Mouse (Mus musculus) hindbrain, embryonic 10.5 days (tissue): Measurements from ENCODE around the gene Sec61a1. TPM values are rescaled to one million over a fixed set of nuclear protein-coding genes. Genes with fewer than 3 reads are reported as not detected.

Experiments
- DNase-seq: peaks from one replicate; pipeline ENCODE4 v3.0.0-alpha.2; 2017; ENCODE audit warnings: low spot score
- H3K27ac ChIP-seq: fragments of 300-500 bp; sonication (generic); 2 replicates; pipeline ENCODE4 v1.5.1; 2016; ENCODE audit warnings: mild to moderate bottlenecking, moderate library complexity
- H3K27me3 ChIP-seq: fragments of 300-500 bp; sonication (generic); 2 replicates; pipeline ENCODE4 v1.6.1; 2016; ENCODE audit warnings: mild to moderate bottlenecking; ENCODE audit not compliant: poor library complexity, insufficient read depth, severe bottlenecking
- H3K36me3 ChIP-seq: fragments of 300-500 bp; sonication (generic); 2 replicates; pipeline ENCODE4 v1.6.1; 2016; ENCODE audit warnings: mild to moderate bottlenecking, moderate library complexity
- H3K4me1 ChIP-seq: fragments of 300-500 bp; sonication (generic); replicated peaks from 2 replicates; pipeline ENCODE4 v1.6.1; 2016; ENCODE audit warnings: mild to moderate bottlenecking
- H3K4me3 ChIP-seq: fragments of 300-500 bp; sonication (generic); 2 replicates; pipeline ENCODE4 v1.5.1; 2016; ENCODE audit warnings: mild to moderate bottlenecking, moderate library complexity
- H3K9me3 ChIP-seq: fragments of 300-500 bp; sonication (generic); 2 replicates; pipeline ENCODE4 v1.6.1; 2016; ENCODE audit warnings: mild to moderate bottlenecking, moderate library complexity
- WGBS: fragments of 180-500 bp; shearing (Covaris S2); methylation state at CpG from one replicate; pipeline ENCODE4 v1.1.7; 2016; 5-methylcytosine and 5-hydroxymethylcytosine counted together
- polyA plus RNA-seq: library from polyadenylated mRNA; unstranded; fragments of >200 nt; fragmentation: Nextera tagmentation; extraction: Ambion mirVana; gene quantifications from 2 replicates; pipeline ENCODE4 v1.2.1, GENCODE M21; 2016

Gene Sec61a1
- polyA plus RNA-seq, 1 experiment from 2014 or later = 206 TPM

- Histone ChIP-seq H3K4me3 (no peak overlapping the region), H3K9me3 (no peaks in the 10 kb centered on the region), H3K4me1 (no peaks in the 10 kb centered on the region), H3K36me3 (peaks cover 99% of the 10 kb centered on the region), H3K27ac (no peak overlapping the region), H3K27me3 (no peaks in the 10 kb centered on the region)
- no peak for DNase-seq
- 74% methylated on average over 6 of the region's 6 CpGs for WGBS
Observed at GRCm38 (mm10) chr6:88480421-88480820, 38.3 kb downstream of the Sec61a1 start.

DNA sequence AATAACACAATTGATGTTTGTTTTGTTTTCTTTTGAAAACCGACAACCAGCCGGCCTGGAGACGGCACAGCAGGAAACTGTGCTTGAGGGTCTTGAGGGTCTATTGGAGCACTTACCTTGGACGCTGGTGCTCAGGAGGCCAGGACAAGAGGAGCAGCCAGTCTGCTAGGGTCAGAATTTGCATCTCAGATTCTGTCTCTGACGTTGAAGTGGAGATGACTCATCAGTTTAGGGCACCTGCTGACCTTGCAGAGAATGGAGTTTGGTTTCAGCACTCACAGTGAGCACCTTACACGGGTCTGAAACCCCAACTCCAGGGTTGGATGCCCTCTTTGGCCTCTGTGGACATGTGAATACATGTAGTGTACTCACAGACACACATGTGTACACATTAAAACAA is 48.8 kb downstream of the Sec61a1 start:
- Histone ChIP-seq H3K4me3 (no peak overlapping the region), H3K27ac (no peak overlapping the region), H3K4me1 (peaks cover 15% of the 10 kb centered on the region), H3K27me3 (no peaks in the 10 kb centered on the region), H3K36me3 (peaks cover 79% of the 10 kb centered on the region), H3K9me3 (no peaks in the 10 kb centered on the region)
- DNase-seq = no peak
- WGBS = 70% methylated on average over 6 of the region's 6 CpGs

DNA sequence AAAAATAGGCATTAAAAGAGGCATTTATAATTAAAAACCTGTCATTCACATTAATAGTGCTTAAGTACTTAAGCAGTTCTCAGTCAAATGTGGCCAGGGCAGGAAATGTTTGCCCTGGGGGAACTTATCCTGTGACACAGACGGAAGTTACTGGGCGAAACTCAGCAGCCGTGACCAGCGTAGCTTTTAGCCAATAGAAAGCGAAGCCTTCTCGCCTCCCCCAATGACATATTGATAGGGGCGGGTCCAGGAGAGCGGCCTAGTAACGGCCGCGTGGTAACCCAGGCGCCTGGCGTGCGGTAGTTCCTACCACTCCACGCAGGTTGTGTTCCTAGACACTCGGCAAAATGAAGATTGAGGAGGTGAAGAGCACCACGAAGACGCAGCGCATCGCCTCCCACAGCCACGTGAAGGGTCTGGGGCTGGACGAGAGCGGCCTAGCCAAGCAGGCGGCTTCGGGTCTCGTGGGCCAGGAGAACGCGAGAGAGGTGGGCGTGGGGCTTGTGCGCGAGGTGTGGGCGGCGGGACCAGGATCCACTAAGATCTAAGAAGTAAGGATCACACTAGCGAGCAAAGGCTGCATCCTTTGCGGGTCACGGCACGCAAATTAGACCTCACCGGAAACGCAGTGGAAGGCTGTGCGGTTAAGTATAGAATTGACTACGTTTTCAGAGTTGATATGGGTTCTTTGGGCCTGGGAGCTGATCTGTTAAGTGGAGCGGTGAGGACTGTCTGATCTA is 53.4 kb downstream of the Sec61a1 start, which contains the start of gene Ruvbl1:
Ruvbl1 (plus strand) TSS at position 229 of the 740 bp plus-strand sequence.
- under 1% methylated on average over 42 of the region's 42 CpGs for WGBS
- peak; percentile 92 for DNase-seq
- H3K27ac ChIP-seq = peak within 1 kb of the TSS; percentile 83
- no peaks in the 10 kb centered on the region for H3K27me3 ChIP-seq
- peak within 1 kb of the TSS; percentile 79 for H3K4me3 ChIP-seq
- peaks cover 15% of the 10 kb centered on the region for H3K4me1 ChIP-seq
- H3K36me3 ChIP-seq = peaks cover 34% of the 10 kb centered on the region
- H3K9me3 ChIP-seq = no peaks in the 10 kb centered on the region

DNA sequence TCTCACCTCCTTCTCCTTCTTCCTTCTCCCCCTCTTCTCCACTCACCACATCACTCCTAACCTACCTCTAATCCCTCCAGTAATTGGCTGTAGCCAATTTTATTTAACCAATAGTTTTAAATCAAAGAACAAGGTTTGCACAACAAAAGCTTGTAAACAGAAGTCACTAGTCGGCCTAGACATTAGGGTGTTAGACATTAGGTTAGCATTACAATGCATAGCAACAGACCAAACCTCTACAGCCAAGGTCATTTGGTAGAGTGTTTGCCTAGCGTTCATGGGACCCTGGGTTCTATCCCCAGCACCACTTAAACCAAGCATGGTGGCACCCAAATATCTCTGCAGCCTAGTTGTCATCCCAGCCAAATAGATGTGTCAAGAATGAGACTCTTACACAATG is 64.2 kb downstream of the Sec61a1 start:
- Histone ChIP-seq H3K27ac (no peak overlapping the region), H3K4me3 (no peak overlapping the region), H3K9me3 (no peaks in the 10 kb centered on the region), H3K4me1 (no peaks in the 10 kb centered on the region), H3K36me3 (no peaks in the 10 kb centered on the region), H3K27me3 (peaks cover 8% of the 10 kb centered on the region; the same call in 1 of the 2 replicates)
- WGBS = 70% methylated on average over 2 of the region's 2 CpGs
- DNase-seq = no peak

Other genes starting within 250 kb of the Sec61a1 start
- 32.9 and 38.9 TPM in 2 replicates for gene Eefsec, start 72.4 kb downstream of the Sec61a1 start, polyA plus RNA-seq
- gene Ruvbl1, start 53.5 kb downstream of the Sec61a1 start, polyA plus RNA-seq = 168 and 195 TPM in 2 replicates
- not detected in 2 replicates for gene Kbtbd12, start 119.0 kb upstream of the Sec61a1 start, polyA plus RNA-seq
- gene Mgll, start 205.5 kb upstream of the Sec61a1 start, polyA plus RNA-seq = 4.3 and 10.2 TPM in 2 replicates